Mouse (Mus musculus): ENCODE measurements at regions not wholly inside any gene's neighbourhood (a gene's known extent, or its start where the extent isn't known, plus 50 kb on each side); places are given as distances from the start of the nearest gene placed in this dataset.

GRCm38 (mm10) chr4:124542696-124543095 is 67.9 kb downstream of the 3100002H09Rik start:
- DNase-seq (ENCODE audit: low spot score): no peak

- no peak for DNase-seq (ENCODE audit: low spot score)
Measured at GRCm38 (mm10) chr4:124538471-124538870, 72.1 kb downstream of the 3100002H09Rik start.

GRCm38 (mm10) chr4:124537681-124538080 is 72.9 kb downstream of the 3100002H09Rik start:
- DNase-seq (ENCODE audit: low spot score): no peak

- DNase-seq (ENCODE audit: low spot score): no peak
Measured at GRCm38 (mm10) chr4:124533614-124534013, 77.0 kb downstream of the 3100002H09Rik start.

- DNase-seq (ENCODE audit: low spot score): no peak
Measured at GRCm38 (mm10) chr4:124530596-124530995, 80.0 kb downstream of the 3100002H09Rik start.

GRCm38 (mm10) chr4:124526822-124527221 is 83.8 kb downstream of the 3100002H09Rik start:
- no peak for DNase-seq (ENCODE audit: low spot score)

- DNase-seq (ENCODE audit: low spot score): no peak
Measured at GRCm38 (mm10) chr4:124526362-124526761, 84.2 kb downstream of the 3100002H09Rik start.

GRCm38 (mm10) chr4:124520309-124520708 is 90.3 kb downstream of the 3100002H09Rik start:
- DNase-seq (ENCODE audit: low spot score): no peak

GRCm38 (mm10) chr4:124511761-124512160 is 98.8 kb downstream of the 3100002H09Rik start:
- DNase-seq (ENCODE audit: low spot score): no peak

- no peak for DNase-seq (ENCODE audit: low spot score)
Measured at GRCm38 (mm10) chr4:124510816-124511215, 99.8 kb downstream of the 3100002H09Rik start.

GRCm38 (mm10) chr4:124509695-124510094 is 100.9 kb downstream of the 3100002H09Rik start:
- no peak for DNase-seq (ENCODE audit: low spot score)

GRCm38 (mm10) chr4:124506083-124506647 is 104.4 kb downstream of the 3100002H09Rik start:
- no peak for DNase-seq (ENCODE audit: low spot score)

GRCm38 (mm10) chr4:124501785-124502184 is 108.8 kb downstream of the 3100002H09Rik start:
- no peak for DNase-seq (ENCODE audit: low spot score)

- no peak for DNase-seq (ENCODE audit: low spot score)
Measured at GRCm38 (mm10) chr4:124498043-124498442, 112.6 kb downstream of the 3100002H09Rik start.

- no peak for DNase-seq (ENCODE audit: low spot score)
Measured at GRCm38 (mm10) chr4:124485941-124486581, 124.5 kb downstream of the 3100002H09Rik start.

- no peak for DNase-seq (ENCODE audit: low spot score)
Measured at GRCm38 (mm10) chr4:124484613-124485586, 125.7 kb downstream of the 3100002H09Rik start.

GRCm38 (mm10) chr4:124477870-124478301 is 132.7 kb downstream of the 3100002H09Rik start:
- no peak for DNase-seq (ENCODE audit: low spot score)

- no peak for DNase-seq (ENCODE audit: low spot score)
Measured at GRCm38 (mm10) chr4:124477359-124477868, 133.2 kb downstream of the 3100002H09Rik start.

- no peak for DNase-seq (ENCODE audit: low spot score)
Measured at GRCm38 (mm10) chr4:124465229-124465820, 145.3 kb downstream of the 3100002H09Rik start.

- no peak for DNase-seq (ENCODE audit: low spot score)
Measured at GRCm38 (mm10) chr4:124455511-124456338, 154.9 kb downstream of the 3100002H09Rik start.

Measured in thymus, postnatal 0 days (tissue).